Mouse (Mus musculus) forebrain, embryonic 15.5 days (tissue): ENCODE measurements around the gene Ajm1. TPM values are rescaled to one million over a fixed set of nuclear protein-coding genes. Genes with fewer than 3 reads are reported as not detected.
A peak's percentile ranks its signal among the peaks of the same experiment; 100 is the strongest.

Experiments
- ATAC-seq: fragments of 200-750 bp; cut with Nextera tagmentation; replicated peaks from 2 replicates; pipeline ENCODE4 v1.8.0; 2017; ENCODE audit warnings: mild to moderate bottlenecking, moderate TSS enrichment, moderate library complexity
- H3K27ac ChIP-seq: fragments of 300-500 bp; sonication (generic); replicated peaks from 2 replicates; pipeline ENCODE4 v1.5.1; 2015; ENCODE audit warnings: mild to moderate bottlenecking, inconsistent platforms
- H3K27me3 ChIP-seq: fragments of 300-500 bp; sonication (generic); 2 replicates; pipeline ENCODE4 v1.6.1; 2015; ENCODE audit warnings: inconsistent platforms
- H3K36me3 ChIP-seq: fragments of 300-500 bp; sonication (generic); 2 replicates; pipeline ENCODE4 v1.6.1; 2015; ENCODE audit warnings: mild to moderate bottlenecking, inconsistent platforms
- H3K4me1 ChIP-seq: fragments of 300-500 bp; sonication (generic); 2 replicates; pipeline ENCODE4 v1.6.1; 2015; ENCODE audit warnings: inconsistent platforms
- H3K4me2 ChIP-seq: fragments of 300-500 bp; sonication (generic); replicated peaks from 2 replicates; pipeline ENCODE4 v1.6.1; 2015; ENCODE audit warnings: mild to moderate bottlenecking, inconsistent platforms
- H3K4me3 ChIP-seq: fragments of 300-500 bp; sonication (generic); 2 replicates; pipeline ENCODE4 v1.5.1; 2015; ENCODE audit warnings: mild to moderate bottlenecking, inconsistent platforms
- H3K9ac ChIP-seq: fragments of 300-500 bp; sonication (generic); replicated peaks from 2 replicates; pipeline ENCODE4 v1.6.1; 2015; ENCODE audit warnings: mild to moderate bottlenecking, inconsistent platforms
- H3K9me3 ChIP-seq: fragments of 300-500 bp; sonication (generic); 2 replicates; pipeline ENCODE4 v1.6.1; 2016; ENCODE audit warnings: inconsistent platforms
- WGBS: fragments of 180-500 bp; shearing (Covaris S2); methylation state at CpG from one replicate; pipeline ENCODE4 v1.1.7; 2015; ENCODE audit warnings: mixed read lengths; 5-methylcytosine and 5-hydroxymethylcytosine counted together
- polyA plus RNA-seq: library from polyadenylated mRNA; unstranded; fragments of >200 nt; fragmentation: Nextera tagmentation; extraction: Ambion mirVana; gene quantifications from 2 replicates; pipeline ENCODE4 v1.2.1, GENCODE M21; 2015

The Ajm1 gene
- polyA plus RNA-seq, 1 experiment from 2014 or later: 5.9 TPM

DNA sequence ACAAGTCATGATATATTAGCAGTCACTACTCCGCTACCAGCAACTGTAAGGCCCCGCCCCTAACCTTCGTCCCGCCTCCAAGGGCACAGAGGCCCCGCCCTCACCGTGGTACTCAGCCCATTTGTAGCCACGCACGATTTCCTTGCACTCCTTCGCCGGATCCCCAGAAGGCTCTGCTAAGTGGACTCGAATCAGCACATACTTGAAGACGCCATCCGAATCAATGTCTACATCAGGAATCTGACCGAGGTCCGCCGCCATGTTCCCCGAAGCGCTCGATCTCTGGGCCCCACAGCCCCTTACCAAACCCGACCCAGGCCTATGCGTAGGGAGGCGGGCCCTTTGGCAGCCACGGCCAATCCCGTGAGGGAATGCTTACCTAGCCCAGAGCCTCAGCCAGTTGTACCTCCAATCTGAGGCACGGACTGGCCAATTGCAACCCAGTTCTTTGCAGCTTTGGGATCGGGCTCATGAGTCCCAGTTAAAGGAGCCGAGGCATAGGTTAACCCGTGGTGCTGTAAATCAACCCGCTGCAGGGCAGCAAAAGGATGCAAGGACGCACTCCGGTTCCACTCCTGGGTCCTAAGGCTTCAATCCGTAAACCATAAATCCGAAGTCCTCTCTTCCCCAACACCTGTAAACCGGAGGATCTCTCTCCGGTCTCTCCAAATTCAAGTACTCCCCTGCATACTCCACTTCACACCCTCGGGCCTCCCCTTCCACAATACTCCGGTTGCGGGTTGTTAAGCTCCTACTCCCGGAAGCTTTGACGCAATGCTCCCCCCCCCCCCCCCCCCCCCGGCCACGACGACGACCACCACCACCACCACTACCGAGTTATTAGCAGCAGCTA, 6.8 kb downstream of the Ajm1 start, which contains the start of the genes Mamdc4 and Phpt1:
Gene Mamdc4 (minus strand): TSS at position 267 of the 853 bp plus-strand sequence.
Gene Phpt1 (minus strand): TSS at position 646 of the 853 bp plus-strand sequence.
- no peaks in the 10 kb centered on the region for H3K9me3 ChIP-seq
- ATAC-seq: peak; percentile 99
- peaks cover under 1% of the 10 kb centered on the region; the same call in 1 of the 2 replicates for H3K36me3 ChIP-seq
- 0% methylated on average over 44 of the region's 45 CpGs for WGBS
- H3K9ac ChIP-seq: peak within 1 kb of the TSS; percentile 56
- H3K4me3 ChIP-seq: peak within 1 kb of the TSS; percentile 57
- H3K27me3 ChIP-seq: peaks cover 43% of the 10 kb centered on the region
- H3K4me1 ChIP-seq: peaks cover 54% of the 10 kb centered on the region
- H3K4me2 ChIP-seq: peak within 1 kb of the TSS; percentile 81
- peak within 1 kb of the TSS; percentile 95 for H3K27ac ChIP-seq

DNA sequence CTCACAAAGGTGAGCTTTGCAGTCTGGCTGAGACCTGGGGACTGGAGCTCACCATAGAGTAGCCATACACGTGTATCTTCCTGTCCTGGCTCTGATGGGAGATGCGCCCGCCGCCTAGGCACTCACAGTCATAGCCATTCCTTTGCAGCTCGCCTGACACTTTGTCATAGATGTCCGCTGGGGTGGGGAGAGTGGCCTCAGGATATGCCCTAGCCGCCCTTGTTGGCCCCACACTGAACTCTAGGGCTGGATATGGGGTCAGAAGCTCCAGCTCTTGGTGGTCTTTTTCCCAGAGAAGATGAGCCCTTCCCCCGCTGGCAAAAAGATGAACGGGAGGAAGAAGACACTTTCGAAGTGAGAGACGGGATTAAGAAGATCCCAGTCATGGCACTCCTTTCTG, 7.4 kb downstream of the Ajm1 start:
- peak; percentile 1; the same call in 1 of the 2 replicates for ATAC-seq
- Histone ChIP-seq H3K9me3 (no peaks in the 10 kb centered on the region), H3K4me3 (peak overlapping the region; percentile 57), H3K36me3 (peaks cover 7% of the 10 kb centered on the region; the same call in 1 of the 2 replicates), H3K4me2 (peak overlapping the region; percentile 81), H3K27me3 (peaks cover 36% of the 10 kb centered on the region), H3K4me1 (peaks cover 48% of the 10 kb centered on the region), H3K9ac (peak overlapping the region; percentile 55), H3K27ac (peak overlapping the region; percentile 95)
- WGBS: 18% methylated on average over 11 of the region's 11 CpGs

DNA sequence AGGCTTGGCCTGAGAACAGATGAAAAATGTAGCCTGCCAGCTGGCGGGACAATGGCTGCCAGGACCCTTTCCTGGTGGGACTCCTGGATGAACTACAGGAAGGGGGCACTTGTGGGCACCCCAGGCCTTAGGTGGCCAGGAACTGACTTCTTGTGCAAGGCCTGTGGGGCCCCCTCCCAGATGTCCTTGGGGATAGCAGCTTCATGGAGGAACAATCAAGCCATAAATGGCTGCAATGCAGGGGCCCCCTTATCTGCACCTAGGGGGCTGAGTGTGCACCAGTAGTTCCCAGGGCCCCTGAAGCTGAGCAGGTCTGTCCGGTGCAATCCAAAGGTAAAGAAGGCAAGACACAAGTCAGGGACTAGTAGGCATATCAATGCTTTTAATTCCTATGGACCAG, 8.5 kb downstream of the Ajm1 start:
- H3K4me2 ChIP-seq: no peak overlapping the region
- no peak overlapping the region for H3K4me3 ChIP-seq
- H3K4me1 ChIP-seq: peaks cover 38% of the 10 kb centered on the region
- H3K27me3 ChIP-seq: peaks cover 25% of the 10 kb centered on the region
- ATAC-seq: no peak
- WGBS: 93% methylated on average over 2 of the region's 2 CpGs
- H3K9ac ChIP-seq: no peak overlapping the region
- H3K36me3 ChIP-seq: peaks cover 7% of the 10 kb centered on the region; the same call in 1 of the 2 replicates
- H3K9me3 ChIP-seq: no peaks in the 10 kb centered on the region
- no peak overlapping the region for H3K27ac ChIP-seq

DNA sequence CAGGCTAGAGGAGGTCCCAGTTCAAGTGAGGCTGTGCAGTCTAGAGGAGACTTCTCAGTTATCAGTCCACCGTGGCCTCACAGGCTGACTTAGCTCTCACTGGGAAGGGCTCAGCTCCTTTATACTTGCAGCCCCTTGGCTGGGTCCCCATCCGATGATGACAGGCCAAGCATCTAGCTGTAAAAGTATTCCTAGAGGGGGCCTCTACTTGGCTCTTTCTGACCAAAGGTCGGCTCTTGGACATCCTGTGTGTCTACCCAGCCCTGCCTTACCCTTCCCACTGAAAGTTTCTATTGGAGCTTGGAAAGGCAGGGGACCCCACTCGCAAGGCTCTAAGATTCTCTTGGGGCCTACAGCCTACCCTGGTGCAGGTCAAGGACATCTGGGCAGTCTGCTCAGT, 10.3 kb downstream of the Ajm1 start:
- H3K27me3 ChIP-seq: peaks cover 7% of the 10 kb centered on the region
- no peak for ATAC-seq
- H3K4me1 ChIP-seq: peaks cover 26% of the 10 kb centered on the region
- H3K4me3 ChIP-seq: no peak overlapping the region
- WGBS: 95% methylated on average over 4 of the region's 4 CpGs
- H3K9me3 ChIP-seq: no peaks in the 10 kb centered on the region
- H3K9ac ChIP-seq: no peak overlapping the region
- no peak overlapping the region for H3K4me2 ChIP-seq
- H3K36me3 ChIP-seq: peaks cover 7% of the 10 kb centered on the region; the same call in 1 of the 2 replicates
- H3K27ac ChIP-seq: no peak overlapping the region

DNA sequence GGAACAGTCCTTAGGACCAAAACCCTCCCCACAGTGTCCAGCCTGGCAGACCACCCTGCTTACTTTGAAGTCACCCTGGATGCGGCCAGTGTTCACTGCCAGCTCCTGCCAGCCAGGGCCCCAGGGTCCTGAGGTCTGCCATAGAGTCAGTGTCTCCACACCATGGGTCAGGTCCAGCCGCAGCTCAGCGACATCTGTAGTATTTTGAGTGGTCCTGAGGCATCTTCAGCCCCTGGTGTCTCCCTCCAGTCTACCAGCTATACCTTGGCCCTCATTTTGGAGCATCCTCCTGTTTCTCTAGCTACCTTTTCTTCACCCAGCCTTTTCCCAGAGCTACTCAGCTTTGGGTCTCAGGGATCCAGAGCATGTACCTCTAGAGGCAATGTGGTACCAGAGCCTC, 12.2 kb downstream of the Ajm1 start:
- H3K4me2 ChIP-seq: no peak overlapping the region
- no peak overlapping the region for H3K27ac ChIP-seq
- peaks cover 17% of the 10 kb centered on the region for H3K4me1 ChIP-seq
- H3K9ac ChIP-seq: no peak overlapping the region
- 92% methylated on average over 3 of the region's 3 CpGs for WGBS
- peaks cover 18% of the 10 kb centered on the region; the same call in 1 of the 2 replicates for H3K36me3 ChIP-seq
- no peaks in the 10 kb centered on the region for H3K9me3 ChIP-seq
- ATAC-seq: no peak
- no peak overlapping the region for H3K4me3 ChIP-seq
- H3K27me3 ChIP-seq: no peaks in the 10 kb centered on the region

DNA sequence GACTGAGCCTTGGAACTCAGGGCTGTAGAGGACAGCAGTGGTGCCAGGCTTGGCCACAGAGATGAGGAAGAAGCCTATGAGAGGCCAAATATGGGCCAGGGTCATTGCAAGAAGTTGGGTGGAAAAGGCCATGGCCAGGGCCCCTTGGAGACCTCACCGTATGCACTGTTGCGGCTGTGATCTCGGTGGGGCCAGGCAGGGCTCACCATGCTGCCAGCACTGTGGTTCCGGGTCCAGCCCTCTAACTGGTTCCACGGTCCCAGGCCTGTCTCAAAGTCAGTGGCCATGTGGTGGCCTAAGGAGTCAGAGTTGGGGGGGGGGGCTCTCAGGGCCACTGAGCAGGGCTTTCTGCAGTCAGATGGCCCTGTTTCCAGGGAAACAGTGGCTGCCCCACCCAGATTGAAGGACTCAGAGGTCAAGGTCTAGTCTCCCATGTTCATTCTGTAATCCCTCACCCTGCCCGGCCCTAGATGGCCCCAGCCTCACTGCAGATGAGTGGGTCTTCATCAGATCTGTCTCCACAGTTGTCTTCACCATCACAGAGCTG, 13.0 kb downstream of the Ajm1 start:
- peaks cover 9% of the 10 kb centered on the region for H3K4me1 ChIP-seq
- H3K27me3 ChIP-seq: no peaks in the 10 kb centered on the region
- no peak overlapping the region for H3K4me3 ChIP-seq
- H3K36me3 ChIP-seq: peaks cover 24% of the 10 kb centered on the region
- no peak overlapping the region for H3K4me2 ChIP-seq
- WGBS: 92% methylated on average over 6 of the region's 6 CpGs
- no peak overlapping the region for H3K9ac ChIP-seq
- H3K9me3 ChIP-seq: no peaks in the 10 kb centered on the region
- H3K27ac ChIP-seq: no peak overlapping the region
- no peak for ATAC-seq

DNA sequence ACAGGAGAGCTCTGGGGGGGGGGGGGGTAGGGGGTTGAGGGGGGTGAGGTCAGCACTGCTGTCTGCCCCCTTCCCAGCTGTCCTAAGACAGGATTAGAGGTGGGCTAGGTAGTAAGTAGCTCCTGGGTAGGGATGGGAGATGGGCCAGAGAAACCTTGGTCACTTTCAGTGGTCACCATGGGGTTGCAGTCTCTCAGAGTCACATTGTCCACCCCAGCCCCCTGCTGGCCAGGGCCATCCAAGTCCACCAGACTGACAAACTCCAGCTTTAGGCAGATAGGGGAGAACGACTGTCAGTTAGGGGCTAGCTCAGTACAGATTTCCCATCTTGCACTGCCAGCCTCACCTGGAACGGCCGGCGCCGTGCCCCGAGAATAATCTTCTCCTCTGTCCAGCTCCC, 15.0 kb downstream of the Ajm1 start:
- H3K27ac ChIP-seq: no peak overlapping the region
- no peak for ATAC-seq
- 83% methylated on average over 6 of the region's 6 CpGs for WGBS
- no peak overlapping the region for H3K4me3 ChIP-seq
- H3K4me1 ChIP-seq: no peaks in the 10 kb centered on the region
- no peaks in the 10 kb centered on the region for H3K9me3 ChIP-seq
- no peak overlapping the region for H3K4me2 ChIP-seq
- no peaks in the 10 kb centered on the region for H3K27me3 ChIP-seq
- peaks cover 43% of the 10 kb centered on the region for H3K36me3 ChIP-seq
- no peak overlapping the region for H3K9ac ChIP-seq

DNA sequence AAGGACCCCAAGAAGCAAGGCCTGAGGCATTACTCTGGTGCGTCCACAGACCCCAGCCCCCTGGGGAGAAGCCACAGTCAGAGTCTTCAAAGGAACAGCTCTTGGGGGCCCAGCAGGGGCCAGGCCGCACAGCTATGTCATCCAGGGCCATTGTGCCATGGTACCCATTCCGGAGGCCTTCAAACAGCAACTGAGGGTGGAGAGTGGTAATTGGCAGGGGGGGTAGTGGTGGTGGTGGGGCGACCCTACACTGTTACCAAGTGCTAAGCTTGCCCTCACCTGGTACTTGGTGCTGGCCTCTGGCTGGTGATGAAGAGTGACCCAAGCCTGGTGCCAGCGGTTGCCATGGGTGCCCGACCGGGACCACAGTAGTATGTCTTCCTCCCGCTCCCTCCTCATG, 15.8 kb downstream of the Ajm1 start:
- no peak overlapping the region for H3K4me2 ChIP-seq
- H3K27me3 ChIP-seq: no peaks in the 10 kb centered on the region
- no peak overlapping the region for H3K27ac ChIP-seq
- H3K4me1 ChIP-seq: no peaks in the 10 kb centered on the region
- H3K4me3 ChIP-seq: no peak overlapping the region
- H3K9ac ChIP-seq: no peak overlapping the region
- ATAC-seq: no peak
- no peaks in the 10 kb centered on the region for H3K9me3 ChIP-seq
- peaks cover 51% of the 10 kb centered on the region for H3K36me3 ChIP-seq
- WGBS: 84% methylated on average over 8 of the region's 8 CpGs

DNA sequence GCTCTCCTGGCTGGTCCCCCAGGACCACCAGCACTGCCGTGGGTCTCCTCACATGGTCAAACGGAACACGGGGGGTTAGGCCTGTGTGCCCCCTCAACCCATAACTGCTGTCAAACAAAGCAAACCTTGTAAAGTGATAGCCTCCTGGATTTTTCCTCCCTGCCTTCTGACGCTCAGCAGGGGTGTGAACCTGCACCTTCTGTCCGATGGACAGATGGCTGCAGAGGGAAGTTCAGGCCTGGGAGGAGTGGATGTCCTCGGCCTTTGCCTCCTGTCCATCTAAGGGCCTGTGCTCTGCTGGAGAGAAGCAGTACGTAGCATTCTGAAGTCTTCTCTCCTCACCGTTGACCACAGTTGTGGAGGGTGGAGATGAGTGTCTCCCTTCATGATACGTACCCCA, 19.6 kb downstream of the Ajm1 start:
- Histone ChIP-seq H3K27ac (no peak overlapping the region), H3K4me1 (peaks cover 19% of the 10 kb centered on the region), H3K9me3 (no peaks in the 10 kb centered on the region), H3K9ac (no peak overlapping the region), H3K27me3 (no peaks in the 10 kb centered on the region), H3K4me3 (no peak overlapping the region), H3K4me2 (no peak overlapping the region), H3K36me3 (peaks cover 52% of the 10 kb centered on the region)
- ATAC-seq: no peak
- WGBS: 88% methylated on average over 9 of the region's 9 CpGs

DNA sequence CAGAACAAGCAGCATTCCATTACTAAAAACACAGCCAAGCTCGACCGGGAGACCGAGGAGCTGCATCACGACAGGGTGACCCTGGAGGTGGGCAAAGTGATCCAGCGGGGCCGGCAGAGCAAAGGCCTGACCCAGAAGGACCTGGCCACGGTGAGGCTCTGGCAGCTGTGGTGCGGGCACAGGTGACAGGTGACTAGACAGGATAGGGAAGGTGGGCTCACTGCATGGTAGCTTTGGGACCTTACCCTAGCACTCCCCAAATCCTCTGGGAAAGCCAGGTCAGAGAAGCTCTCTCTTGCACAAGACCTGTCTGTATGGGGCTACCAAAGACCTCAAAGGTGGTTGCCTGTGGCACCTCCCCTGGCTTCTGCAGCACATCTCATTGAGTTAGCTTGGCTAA, 21.0 kb downstream of the Ajm1 start:
- Histone ChIP-seq H3K4me2 (no peak overlapping the region), H3K27ac (no peak overlapping the region), H3K4me3 (no peak overlapping the region), H3K4me1 (peaks cover 25% of the 10 kb centered on the region), H3K27me3 (no peaks in the 10 kb centered on the region), H3K9me3 (no peaks in the 10 kb centered on the region), H3K9ac (no peak overlapping the region), H3K36me3 (peaks cover 52% of the 10 kb centered on the region)
- ATAC-seq: no peak
- WGBS: 92% methylated on average over 8 of the region's 8 CpGs

DNA sequence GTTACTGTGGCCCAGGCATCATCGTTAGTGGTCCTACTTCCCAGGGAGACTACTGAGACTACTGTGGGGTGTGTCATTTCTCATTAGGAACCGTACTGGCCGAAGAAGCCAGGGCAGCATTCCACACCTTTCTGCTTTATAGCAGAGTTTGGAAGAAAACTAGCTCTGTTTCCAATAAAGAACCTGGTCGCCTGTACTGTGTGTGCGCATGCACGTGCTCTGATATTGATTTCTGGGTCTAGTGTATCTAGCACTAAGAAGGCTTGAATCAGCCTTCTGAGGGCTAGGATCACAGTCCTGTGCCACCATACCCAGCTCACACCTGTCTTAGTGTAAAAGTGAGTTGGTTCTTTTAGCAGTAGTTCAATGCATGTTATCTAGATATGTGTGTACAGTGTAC, 22.8 kb downstream of the Ajm1 start:
- Histone ChIP-seq H3K4me3 (peak overlapping the region; percentile 68), H3K36me3 (peaks cover 37% of the 10 kb centered on the region), H3K9me3 (no peaks in the 10 kb centered on the region), H3K4me1 (peaks cover 25% of the 10 kb centered on the region), H3K9ac (peak overlapping the region; percentile 81), H3K27me3 (no peaks in the 10 kb centered on the region), H3K4me2 (peak overlapping the region; percentile 89), H3K27ac (no peak overlapping the region)
- no peak for ATAC-seq
- WGBS: 63% methylated on average over 6 of the region's 6 CpGs

DNA sequence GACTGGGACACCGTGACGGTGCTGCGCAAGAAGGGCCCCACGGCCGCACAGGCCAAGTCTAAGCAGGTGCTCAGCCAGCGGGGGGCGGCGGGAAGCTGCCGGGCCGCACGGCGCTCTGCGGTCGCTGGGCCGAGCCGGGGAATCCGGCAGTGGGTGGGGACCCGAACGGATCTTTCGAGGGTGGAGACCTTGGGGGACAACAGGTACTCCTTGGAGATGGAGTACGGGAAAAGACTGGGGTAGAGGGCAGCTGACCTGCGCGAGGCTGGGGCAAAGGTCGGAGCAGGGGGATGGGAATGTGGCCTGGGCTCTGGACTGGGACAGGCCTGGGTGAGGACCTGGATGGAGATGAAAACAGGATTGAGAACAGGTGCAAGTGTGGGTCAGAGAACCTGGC, 23.6 kb downstream of the Ajm1 start:
- Histone ChIP-seq H3K36me3 (peaks cover 30% of the 10 kb centered on the region), H3K4me3 (peak overlapping the region; percentile 68), H3K27ac (peak overlapping the region; percentile 47), H3K9me3 (no peaks in the 10 kb centered on the region), H3K4me2 (peak overlapping the region; percentile 89), H3K27me3 (no peaks in the 10 kb centered on the region), H3K9ac (peak overlapping the region; percentile 81), H3K4me1 (peaks cover 25% of the 10 kb centered on the region)
- 0% methylated on average over 24 of the region's 24 CpGs for WGBS
- ATAC-seq: no peak; the same call in 1 of the 2 replicates
